Mouse (Mus musculus) hindbrain, postnatal 0 days (tissue): Measurements from ENCODE around the gene Enkd1. TPM values are rescaled to one million over a fixed set of nuclear protein-coding genes. Genes with fewer than 3 reads are reported as not detected.

ENCODE experiments used
- ATAC-seq: fragments of 200-750 bp; cut with Nextera tagmentation; 2 replicates; pipeline ENCODE4 v1.8.0; 2017; ENCODE audit warnings: mild to moderate bottlenecking, moderate TSS enrichment, moderate library complexity
- DNase-seq: peaks from one replicate; pipeline ENCODE4 v3.0.0-alpha.2; 2015; ENCODE audit warnings: low spot score
- H3K27ac ChIP-seq: fragments of 300-500 bp; sonication (generic); 2 replicates; pipeline ENCODE4 v1.5.1; 2014; ENCODE audit warnings: mild to moderate bottlenecking
- H3K27me3 ChIP-seq: fragments of 300-500 bp; sonication (generic); 2 replicates; pipeline ENCODE4 v1.6.1; 2014; ENCODE audit warnings: low read length, mixed read lengths; ENCODE audit not compliant: insufficient read depth
- H3K36me3 ChIP-seq: fragments of 300-500 bp; sonication (generic); 2 replicates; pipeline ENCODE4 v1.6.1; 2014; ENCODE audit warnings: low read length, mixed read lengths; ENCODE audit not compliant: insufficient read depth
- H3K4me1 ChIP-seq: fragments of 300-500 bp; sonication (generic); 2 replicates; pipeline ENCODE4 v1.6.1; 2014; ENCODE audit warnings: antibody characterized with exemption, low read length, mixed read lengths; ENCODE audit not compliant: insufficient read depth
- H3K4me2 ChIP-seq: fragments of 300-500 bp; sonication (generic); 2 replicates; pipeline ENCODE4 v1.6.1; 2014; ENCODE audit warnings: low read depth, mild to moderate bottlenecking, low read length, moderate library complexity, mixed read lengths
- H3K4me3 ChIP-seq: fragments of 300-500 bp; sonication (generic); 2 replicates; pipeline ENCODE4 v1.5.1; 2014; ENCODE audit warnings: low read length
- H3K9ac ChIP-seq: fragments of 300-500 bp; sonication (generic); replicated peaks from 2 replicates; pipeline ENCODE4 v1.6.1; 2014; ENCODE audit warnings: mild to moderate bottlenecking, low read length, moderate library complexity, mixed read lengths
- H3K9me3 ChIP-seq: fragments of 300-500 bp; sonication (generic); 2 replicates; pipeline ENCODE4 v1.6.1; 2016; ENCODE audit warnings: low read length, mixed read lengths
- CTCF ChIP-seq: IDR thresholded peaks from 2 replicates; pipeline ENCODE4 v1.5.1; 2016; ENCODE audit warnings: antibody characterized with exemption, control low read depth, low read depth
- WGBS: fragments of 180-500 bp; shearing (Covaris S2); extraction: QIAGEN DNeasy Blood & Tissue Kit; methylation state at CpG from one replicate; pipeline ENCODE4 v1.1.7; 2014; 5-methylcytosine and 5-hydroxymethylcytosine counted together
- polyA plus RNA-seq: library from polyadenylated mRNA; unstranded; fragments of >200 nt; fragmentation: Nextera tagmentation; extraction: Ambion mirVana; gene quantifications from 2 replicates; pipeline ENCODE4 v1.2.1, GENCODE M21; 2015
- total RNA-seq: library from RNA; depleted of rRNA; stranded (reverse); fragments of >200 nt; gene quantifications from 2 replicates; pipeline ENCODE4 v1.2.3, GENCODE M21; 2014

Enkd1 gene
- total and polyA plus RNA-seq, 2 experiments from 2014 or later = 11.7 to 18.5 TPM

DNA sequence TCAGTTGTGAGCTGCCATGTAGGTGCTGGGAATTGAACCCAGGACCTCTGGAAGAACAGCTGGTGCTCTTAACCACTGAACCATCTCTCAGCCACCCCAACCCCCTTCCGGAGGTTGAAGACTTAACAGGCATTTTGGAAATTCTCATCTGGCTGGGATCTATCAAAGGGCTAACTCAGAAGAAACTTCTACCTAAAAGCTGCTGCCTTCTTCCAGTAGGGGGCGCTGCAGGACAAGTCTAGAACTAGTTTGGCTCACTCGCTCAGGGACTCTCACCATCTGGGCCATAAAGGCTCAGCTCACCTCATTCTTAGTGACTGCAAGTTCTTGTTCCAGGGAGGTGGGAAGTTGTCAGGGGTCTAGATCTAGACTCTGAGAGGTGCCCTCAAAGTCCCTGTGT is 6.1 kb upstream of the Enkd1 start:
- Histone ChIP-seq H3K27ac (no peak overlapping the region), H3K4me2 (no peak overlapping the region), H3K9ac (no peak overlapping the region), H3K9me3 (no peaks in the 10 kb centered on the region), H3K36me3 (peaks cover 8% of the 10 kb centered on the region; the same call in 1 of the 2 replicates), H3K4me1 (no peaks in the 10 kb centered on the region), H3K4me3 (no peak overlapping the region), H3K27me3 (no peaks in the 10 kb centered on the region)
- peak; percentile 88 for TF ChIP-seq CTCF
- ATAC-seq = peak; percentile 52
- DNase-seq = peak; percentile 92
- WGBS = 12% methylated on average over 3 of the region's 3 CpGs

DNA sequence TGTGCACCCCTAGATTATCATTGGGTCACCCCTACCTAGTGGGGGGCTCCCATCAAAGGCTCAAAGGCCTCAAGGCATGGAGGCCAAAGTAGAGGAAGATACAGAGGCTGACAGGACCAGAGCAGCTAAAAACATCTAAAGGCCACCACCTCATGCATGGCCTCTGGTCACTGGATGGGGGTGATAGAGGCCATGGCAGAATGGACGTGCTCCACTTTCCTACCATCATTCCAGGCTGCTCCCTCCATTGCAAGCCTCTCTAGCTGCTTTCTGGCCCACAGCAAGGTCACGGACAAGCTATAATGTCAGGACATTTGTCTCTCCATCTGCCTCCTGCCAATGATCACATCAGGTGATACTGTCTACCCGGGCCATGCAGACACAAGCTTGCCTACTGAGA is 4.3 kb upstream of the Enkd1 start:
- no peak overlapping the region for H3K9ac ChIP-seq
- H3K4me2 ChIP-seq = no peak overlapping the region
- H3K4me3 ChIP-seq = no peak overlapping the region
- DNase-seq (no peak), ATAC-seq (no peak)
- TF ChIP-seq CTCF = no peak
- 77% methylated on average over 3 of the region's 3 CpGs for WGBS
- no peaks in the 10 kb centered on the region for H3K9me3 ChIP-seq
- H3K4me1 ChIP-seq = peaks cover 5% of the 10 kb centered on the region; the same call in 1 of the 2 replicates
- H3K27me3 ChIP-seq = no peaks in the 10 kb centered on the region
- no peak overlapping the region for H3K27ac ChIP-seq
- peaks cover 7% of the 10 kb centered on the region; the same call in 1 of the 2 replicates for H3K36me3 ChIP-seq

GRCm38 (mm10) chr8:105709317-105709716 is 1.3 kb upstream of the Enkd1 start:
- Histone ChIP-seq H3K9me3 (no peaks in the 10 kb centered on the region), H3K36me3 (0 out of 2 replicates have a peak, but pooled peaks cover 3% of the 10 kb centered on the region), H3K4me3 (no peak overlapping the region), H3K9ac (no peak overlapping the region), H3K27ac (no peak overlapping the region), H3K4me1 (peaks cover 13% of the 10 kb centered on the region; the same call in 1 of the 2 replicates), H3K27me3 (no peaks in the 10 kb centered on the region), H3K4me2 (no peak overlapping the region)
- ATAC-seq (no peak), DNase-seq (no peak)
- TF ChIP-seq CTCF = no peak
- WGBS = 77% methylated on average over 14 of the region's 14 CpGs

DNA sequence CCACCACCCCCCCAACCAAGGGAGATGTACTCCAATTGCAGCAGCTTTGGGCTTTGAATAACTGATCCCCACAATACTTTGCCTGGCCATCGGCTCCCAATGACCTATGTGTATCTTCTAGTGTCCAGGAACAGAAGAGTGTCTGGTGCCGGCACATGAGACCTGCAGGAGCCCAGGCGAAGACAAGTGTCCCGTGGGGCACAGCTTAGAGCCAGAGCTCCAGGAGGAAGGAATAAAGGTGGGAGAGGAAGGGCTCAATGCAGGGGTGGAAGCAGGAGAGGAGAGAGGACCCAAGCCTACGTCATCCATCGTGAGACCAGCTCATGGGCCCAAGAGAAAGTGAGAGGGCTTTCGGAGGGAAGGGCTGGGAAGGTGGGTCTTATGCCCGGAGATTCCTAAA is 665 bp upstream of the Enkd1 start:
- no peaks in the 10 kb centered on the region for H3K9me3 ChIP-seq
- H3K4me3 ChIP-seq = no peak overlapping the region
- peaks cover 13% of the 10 kb centered on the region; the same call in 1 of the 2 replicates for H3K4me1 ChIP-seq
- H3K27me3 ChIP-seq = no peaks in the 10 kb centered on the region
- no peak overlapping the region; the same call in 1 of the 2 replicates for H3K27ac ChIP-seq
- no peak for TF ChIP-seq CTCF
- WGBS = 96% methylated on average over 8 of the region's 8 CpGs
- ATAC-seq (no peak), DNase-seq (no peak)
- H3K4me2 ChIP-seq = no peak overlapping the region
- H3K36me3 ChIP-seq = 0 out of 2 replicates have a peak, but pooled peaks cover 4% of the 10 kb centered on the region
- H3K9ac ChIP-seq = no peak overlapping the region

DNA sequence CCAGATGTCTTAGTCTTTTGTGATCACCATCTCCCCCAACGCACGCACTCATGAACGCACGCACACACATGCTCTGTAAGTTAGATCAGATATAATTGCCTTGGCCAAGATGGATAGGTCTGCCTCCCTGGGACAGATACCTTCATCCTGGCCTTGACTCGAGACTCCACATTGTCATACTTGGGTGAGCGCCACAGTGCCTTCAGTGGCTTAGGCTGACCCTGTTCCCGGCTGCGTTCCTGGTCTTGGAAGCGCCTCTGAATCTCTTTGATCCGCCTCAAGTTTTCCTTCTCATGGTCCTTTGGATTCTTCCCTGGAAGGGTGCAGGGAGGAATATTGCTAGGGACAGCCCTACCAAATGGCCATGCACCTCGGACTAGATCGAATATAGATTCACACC is 1.6 kb downstream of the Enkd1 start:
- no peaks in the 10 kb centered on the region for H3K9me3 ChIP-seq
- no peak overlapping the region for H3K9ac ChIP-seq
- TF ChIP-seq CTCF = no peak
- H3K4me2 ChIP-seq = peak overlapping the region; percentile 99
- 0 out of 2 replicates have a peak, but pooled peaks cover 4% of the 10 kb centered on the region for H3K36me3 ChIP-seq
- peaks cover 16% of the 10 kb centered on the region; the same call in 1 of the 2 replicates for H3K4me1 ChIP-seq
- no peak for ATAC-seq
- H3K27me3 ChIP-seq = no peaks in the 10 kb centered on the region
- no peak for DNase-seq
- no peak overlapping the region for H3K4me3 ChIP-seq
- 68% methylated on average over 12 of the region's 12 CpGs for WGBS
- H3K27ac ChIP-seq = no peak overlapping the region

DNA sequence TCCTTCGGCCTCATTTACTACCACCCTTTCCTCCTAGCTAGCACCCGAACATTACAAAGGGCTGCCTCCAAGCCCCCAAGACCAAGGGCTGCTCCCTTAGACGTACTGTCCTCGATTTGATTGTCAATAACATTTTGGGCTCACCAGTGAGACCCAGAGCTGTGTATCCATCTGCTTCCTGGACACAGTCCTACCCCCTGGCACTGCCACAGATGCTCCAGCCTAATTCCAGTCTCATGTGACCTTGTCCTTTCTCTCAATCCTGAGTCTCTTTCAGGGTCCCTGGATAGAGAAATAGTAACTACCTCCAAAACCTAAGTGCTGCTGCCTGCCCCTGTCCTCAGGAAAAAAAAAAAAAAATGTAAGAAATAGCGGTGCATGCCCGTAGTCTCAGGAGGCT is 3.1 kb downstream of the Enkd1 start:
- 76% methylated on average over 6 of the region's 6 CpGs for WGBS
- TF ChIP-seq CTCF = no peak
- Histone ChIP-seq H3K4me1 (peaks cover 22% of the 10 kb centered on the region), H3K4me3 (no peak overlapping the region), H3K9ac (no peak overlapping the region), H3K9me3 (no peaks in the 10 kb centered on the region), H3K4me2 (no peak overlapping the region), H3K27ac (no peak overlapping the region), H3K36me3 (0 out of 2 replicates have a peak, but pooled peaks cover 4% of the 10 kb centered on the region), H3K27me3 (no peaks in the 10 kb centered on the region)
- no peak for DNase-seq
- no peak for ATAC-seq

DNA sequence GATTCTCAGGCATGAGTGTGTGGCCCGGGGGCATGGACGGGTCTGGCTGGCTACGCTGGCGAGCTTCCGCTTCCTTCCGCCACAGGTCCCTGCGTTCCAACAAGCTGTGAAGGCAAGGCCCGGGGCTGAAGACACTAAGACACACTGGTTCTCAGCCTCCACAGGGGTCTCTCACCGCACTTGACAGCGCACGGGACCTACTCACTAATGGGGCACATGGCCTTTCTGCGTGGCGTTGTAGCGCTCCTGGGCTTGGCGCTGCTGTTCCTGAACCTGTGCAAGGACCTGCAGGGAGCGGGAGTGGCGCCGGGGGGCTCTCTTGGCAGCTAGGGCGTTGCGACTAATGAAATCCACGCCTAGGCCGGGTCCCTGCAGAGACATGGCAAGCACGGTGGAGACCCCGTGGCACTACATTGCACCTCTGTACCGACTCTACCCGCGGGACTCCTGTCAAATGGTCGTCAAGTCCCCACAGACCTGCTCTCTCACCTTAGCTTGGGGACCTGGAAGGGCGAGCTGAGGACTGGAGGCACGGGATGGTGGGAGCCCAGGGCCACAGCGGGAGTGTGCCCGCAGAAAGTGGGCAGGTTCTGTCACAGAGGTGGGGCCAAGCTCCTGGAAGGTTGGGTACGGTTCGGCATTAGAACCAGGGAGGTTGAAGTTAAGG is 3.7 kb downstream of the Enkd1 start:
- Histone ChIP-seq H3K36me3 (0 out of 2 replicates have a peak, but pooled peaks cover 4% of the 10 kb centered on the region), H3K9ac (no peak overlapping the region), H3K27me3 (no peaks in the 10 kb centered on the region), H3K4me3 (no peak overlapping the region), H3K4me2 (no peak overlapping the region), H3K27ac (no peak overlapping the region), H3K9me3 (no peaks in the 10 kb centered on the region), H3K4me1 (peaks cover 24% of the 10 kb centered on the region)
- 86% methylated on average over 34 of the region's 34 CpGs for WGBS
- no peak for TF ChIP-seq CTCF
- no peak for ATAC-seq
- DNase-seq = no peak
